Comparison of ENCODE assay signal across 13 mouse cellular contexts in the genomic region with DNA sequence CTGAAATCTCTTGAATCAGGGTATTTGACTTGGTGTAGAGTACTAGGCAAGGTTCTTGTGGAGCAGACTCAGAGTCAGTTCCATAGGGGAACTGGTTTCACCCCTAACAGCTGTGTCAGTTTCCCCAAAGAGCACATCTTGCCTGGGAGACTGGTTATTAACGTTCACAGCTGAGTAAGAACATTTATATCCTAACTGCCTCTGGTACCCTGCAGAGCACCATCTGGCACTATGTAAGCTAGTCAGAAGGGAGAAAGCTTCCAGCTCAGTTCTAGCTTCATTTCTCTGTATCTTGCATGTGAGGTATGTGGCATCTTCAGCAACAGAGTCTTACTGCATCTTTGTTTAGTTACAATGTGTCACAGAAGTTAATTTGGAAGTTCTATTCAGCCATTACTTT. TPM values are rescaled to one million over a fixed set of nuclear protein-coding genes. Genes with fewer than 3 reads are reported as not detected.
DNase-seq lines count a peak whose midpoint lies in the region; ATAC-seq lines count a peak whose summit lies in the region.
"Had no signal": no experiment of that assay in that cellular context is flagged by ENCODE, and none has a peak within 500 bp of the region (broad histone marks: within the 10 kb centered on the region; RNA-seq: fewer than 3 reads in every experiment).

No protein-coding gene starts in this region.

- H3K4me1 ChIP-seq in midbrain, embryonic 14.5 days (ENCODE audit: control insufficient read depth, insufficient read depth, low read length) = no peaks in the 10 kb centered on the region
- peaks cover 4% of the 10 kb centered on the region; the same call in 1 of the 2 replicates for H3K4me1 ChIP-seq in midbrain, embryonic 16.5 days (ENCODE audit: control insufficient read depth, insufficient read depth, low read length)

- no peak overlapping the region for H3K9ac ChIP-seq in midbrain, embryonic 14.5 days (replicated peaks; ENCODE audit: low read length)
- no peak overlapping the region for H3K9ac ChIP-seq in midbrain, embryonic 16.5 days (ENCODE audit: low read depth, low read length)

- H3K4me3 ChIP-seq in midbrain, embryonic 14.5 days (replicated peaks; ENCODE audit: low read depth, low read length) = no peak overlapping the region
- H3K4me3 ChIP-seq in midbrain, embryonic 16.5 days (ENCODE audit: low read depth, low read length) = no peak overlapping the region

- H3K4me2 ChIP-seq in midbrain, embryonic 14.5 days (ENCODE audit: low read length) = no peak overlapping the region
- no peak overlapping the region for H3K4me2 ChIP-seq in midbrain, embryonic 16.5 days (ENCODE audit: low read length)

- ATAC-seq in frontal cortex, adult (ENCODE audit: low TSS enrichment) = peak; percentile 93
- ATAC-seq in midbrain, embryonic 14.5 days (ENCODE audit: low FRiP score, low TSS enrichment) = no peak
- no peak for ATAC-seq in midbrain, embryonic 16.5 days

- no peak for DNase-seq in frontal cortex, postnatal 25 days (ENCODE audit: low spot score in 2 of 2)
- peak; percentile 9 for DNase-seq in midbrain, embryonic 14.5 days
- DNase-seq in cerebellum, postnatal 36 days = peak; percentile 18 to 29
- DNase-seq in retina, postnatal 1 day = peak; percentile 25
- no peak for DNase-seq in yolk sac, embryonic 10.5 days (ENCODE audit: low spot score)
- DNase-seq: kidney, adult 2 months; lung, postnatal 10 days; thymus, adult 2 months had no signal

- H3K36me3 ChIP-seq in midbrain, embryonic 14.5 days (ENCODE audit: control insufficient read depth, insufficient read depth, low read length) = no peaks in the 10 kb centered on the region
- no peaks in the 10 kb centered on the region for H3K36me3 ChIP-seq in midbrain, embryonic 16.5 days (ENCODE audit: control insufficient read depth, insufficient read depth, low read length)

- H3K9me3 ChIP-seq in midbrain, embryonic 14.5 days (ENCODE audit: control insufficient read depth, low read length) = no peaks in the 10 kb centered on the region
- no peaks in the 10 kb centered on the region for H3K9me3 ChIP-seq in midbrain, embryonic 16.5 days (replicated peaks; ENCODE audit: control insufficient read depth, low read length, poor library complexity, severe bottlenecking)

- no peak overlapping the region for H3K27ac ChIP-seq in midbrain, embryonic 14.5 days (replicated peaks; ENCODE audit: low read depth, low read length)
- H3K27ac ChIP-seq in midbrain, embryonic 16.5 days (ENCODE audit: low read length) = no peak overlapping the region

- H3K27me3 ChIP-seq in midbrain, embryonic 14.5 days (ENCODE audit: control insufficient read depth, insufficient read depth, low read length) = no peaks in the 10 kb centered on the region
- no peaks in the 10 kb centered on the region for H3K27me3 ChIP-seq in midbrain, embryonic 16.5 days (ENCODE audit: control insufficient read depth, insufficient read depth, low read depth, low read length)

- WGBS in midbrain, embryonic 14.5 days = 38% methylated on average over 1 of the region's 1 CpGs
- WGBS in midbrain, embryonic 16.5 days = 44% methylated on average over 1 of the region's 1 CpGs

RNA-seq across cellular contexts. Expression of gene Npffr2, which starts 53.9 kb away (rescaled TPM):
- 0.13 and 0.30 TPM in 2 replicates for polyA plus RNA-seq in midbrain, embryonic 14.5 days (2014; fragmentation: Nextera tagmentation; extraction: Ambion mirVana)
- polyA plus RNA-seq in midbrain, embryonic 16.5 days (2015; fragmentation: Nextera tagmentation; extraction: Ambion mirVana) = 0.12 TPM in 1 of 2 replicates, not detected in the other
- polyA plus RNA-seq: gonadal fat pad, adult 2 months; heart, postnatal 0 days; kidney, adult 2 months; liver, adult 2 months; thymus, adult 2 months had no signal

Comparison
In these comparisons a context has a peak if more than half of its experiments do, and no peak if none do; other contexts are left out.
1. DNase-seq: peak in midbrain, embryonic 14.5 days (single experiment), cerebellum, postnatal 36 days (2 of 2) and retina, postnatal 1 day (single experiment); none in frontal cortex, postnatal 25 days (0 of 2) and yolk sac, embryonic 10.5 days (single experiment).